Mouse (Mus musculus) gastrocnemius, adult 8-10 months (tissue): Measurements from ENCODE around the gene Vmn2r98. TPM values are rescaled to one million over a fixed set of nuclear protein-coding genes. Genes with fewer than 3 reads are reported as not detected.
"Not testable (repeated sequence)": the region's sequence is repeated elsewhere in the genome, so short reads cannot be mapped to it uniquely, and the experiment has no call there.

ENCODE experiments used
- DNase-seq, 2 experiments: peaks; one replicate each; pipeline ENCODE4 v3.0.0; 2022; ENCODE audit warnings: low spot score in 2 of 2
- total RNA-seq, 4 experiments: library from RNA; stranded (reverse); gene quantifications; 2 replicates each; pipeline ENCODE4 v1.2.4; 2022

Gene Vmn2r98
- not detected for total RNA-seq

GRCm38 (mm10) chr17:19053160-19053559, at the start of gene Vmn2r98:
Gene Vmn2r98, plus strand, starts transcription at chr17:19053460.
- not testable (repeated sequence) for DNase-seq

DNA sequence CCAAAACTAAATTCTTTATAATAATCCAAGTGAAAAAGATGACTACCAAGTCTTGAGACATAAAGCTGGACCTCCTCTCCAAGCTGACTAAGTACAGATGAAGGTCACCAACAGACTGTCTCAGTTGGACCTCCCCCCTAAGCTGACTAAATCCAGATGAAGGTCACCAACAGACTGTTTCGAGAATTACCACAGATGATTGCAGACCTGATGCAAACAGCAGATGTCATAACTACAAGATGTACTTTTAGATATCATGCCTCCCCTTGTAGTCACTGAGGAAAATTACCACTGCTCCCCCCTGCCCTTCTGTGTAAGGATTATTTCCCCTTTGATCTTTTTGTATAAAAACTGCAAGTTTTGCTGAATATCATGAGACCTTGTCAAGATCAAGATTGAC, 21.8 kb upstream of the Vmn2r98 start:
- not testable (repeated sequence) for DNase-seq

GRCm38 (mm10) chr17:19031962-19032361, 21.3 kb upstream of the Vmn2r98 start:
- DNase-seq = no peak

DNA sequence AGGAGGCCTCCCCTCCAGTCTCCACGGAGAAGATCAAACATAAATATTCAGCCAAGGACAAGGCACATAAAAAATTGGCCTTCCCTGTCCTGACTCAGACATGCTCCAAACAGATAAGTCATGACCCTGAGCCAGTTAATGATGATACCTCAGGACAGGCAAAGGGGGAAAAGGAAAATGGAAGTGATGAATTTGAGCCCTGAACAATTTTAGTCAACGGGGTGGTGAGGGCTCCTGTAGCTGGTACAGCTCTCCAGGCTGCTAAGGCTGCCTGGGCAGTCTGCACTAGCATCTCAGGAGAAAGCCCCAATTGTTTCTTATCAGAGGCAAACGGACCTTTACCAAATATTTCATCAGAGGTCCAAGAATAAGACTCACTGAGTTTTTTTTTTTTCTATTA, 20.5 kb upstream of the Vmn2r98 start:
- no peak for DNase-seq

Other genes starting within 250 kb of the Vmn2r98 start
- not detected for gene Vmn2r97, start 139.2 kb upstream of the Vmn2r98 start, total RNA-seq